Mouse (Mus musculus) embryonic facial prominence, embryonic 14.5 days (tissue): ENCODE results near the gene 4931423N10Rik. TPM values are rescaled to one million over a fixed set of nuclear protein-coding genes. Genes with fewer than 3 reads are reported as not detected.
"Not testable (repeated sequence)": the region's sequence is repeated elsewhere in the genome, so short reads cannot be mapped to it uniquely, and the experiment has no call there.

ENCODE experiments used
- ATAC-seq: fragments of 200-750 bp; cut with Nextera tagmentation; 2 replicates; pipeline ENCODE4 v1.8.0; 2017; ENCODE audit warnings: low read depth, moderate number of reproducible peaks, moderate TSS enrichment
- DNase-seq: peaks from one replicate; pipeline ENCODE4 v3.0.0-alpha.2; 2015; ENCODE audit warnings: low spot score
- H3K27ac ChIP-seq: fragments of 300-500 bp; sonication (generic); replicated peaks from 2 replicates; pipeline ENCODE4 v1.5.1; 2014; ENCODE audit warnings: low read depth, mild to moderate bottlenecking, low read length, moderate library complexity
- H3K27me3 ChIP-seq: fragments of 300-500 bp; sonication (generic); replicated peaks from 2 replicates; pipeline ENCODE4 v1.6.1; 2014; ENCODE audit warnings: low read length; ENCODE audit not compliant: control insufficient read depth, insufficient read depth
- H3K36me3 ChIP-seq: fragments of 300-500 bp; sonication (generic); 2 replicates; pipeline ENCODE4 v1.6.1; 2014; ENCODE audit warnings: low read length, mixed read lengths; ENCODE audit not compliant: control insufficient read depth, insufficient read depth
- H3K4me1 ChIP-seq: fragments of 300-500 bp; sonication (generic); 2 replicates; pipeline ENCODE4 v1.6.1; 2014; ENCODE audit warnings: antibody characterized with exemption, low read length; ENCODE audit not compliant: control insufficient read depth, insufficient read depth
- H3K4me2 ChIP-seq: fragments of 300-500 bp; sonication (generic); 2 replicates; pipeline ENCODE4 v1.6.1; 2014; ENCODE audit warnings: low read depth, mild to moderate bottlenecking, low read length, moderate library complexity, mixed read lengths
- H3K4me3 ChIP-seq: fragments of 300-500 bp; sonication (generic); 2 replicates; pipeline ENCODE4 v1.5.1; 2014; ENCODE audit warnings: low read depth, mild to moderate bottlenecking, low read length
- H3K9ac ChIP-seq: fragments of 300-500 bp; sonication (generic); 2 replicates; pipeline ENCODE4 v1.6.1; 2014; ENCODE audit warnings: low read depth, mild to moderate bottlenecking, low read length, moderate library complexity, mixed read lengths
- H3K9me3 ChIP-seq: fragments of 300-500 bp; sonication (generic); 2 replicates; pipeline ENCODE4 v1.6.1; 2016; ENCODE audit warnings: low read length; ENCODE audit not compliant: control insufficient read depth
- WGBS: fragments of 180-500 bp; shearing (Covaris S2); extraction: QIAGEN DNeasy Blood & Tissue Kit; methylation state at CpG from one replicate; pipeline ENCODE4 v1.1.7; 2014; 5-methylcytosine and 5-hydroxymethylcytosine counted together
- polyA plus RNA-seq: library from polyadenylated mRNA; unstranded; fragments of >200 nt; fragmentation: Nextera tagmentation; extraction: Ambion mirVana; gene quantifications from 2 replicates; pipeline ENCODE4 v1.2.1, GENCODE M21; 2014

The 4931423N10Rik gene
- polyA plus RNA-seq, 1 experiment from 2014 or later, result 0.15 TPM

DNA sequence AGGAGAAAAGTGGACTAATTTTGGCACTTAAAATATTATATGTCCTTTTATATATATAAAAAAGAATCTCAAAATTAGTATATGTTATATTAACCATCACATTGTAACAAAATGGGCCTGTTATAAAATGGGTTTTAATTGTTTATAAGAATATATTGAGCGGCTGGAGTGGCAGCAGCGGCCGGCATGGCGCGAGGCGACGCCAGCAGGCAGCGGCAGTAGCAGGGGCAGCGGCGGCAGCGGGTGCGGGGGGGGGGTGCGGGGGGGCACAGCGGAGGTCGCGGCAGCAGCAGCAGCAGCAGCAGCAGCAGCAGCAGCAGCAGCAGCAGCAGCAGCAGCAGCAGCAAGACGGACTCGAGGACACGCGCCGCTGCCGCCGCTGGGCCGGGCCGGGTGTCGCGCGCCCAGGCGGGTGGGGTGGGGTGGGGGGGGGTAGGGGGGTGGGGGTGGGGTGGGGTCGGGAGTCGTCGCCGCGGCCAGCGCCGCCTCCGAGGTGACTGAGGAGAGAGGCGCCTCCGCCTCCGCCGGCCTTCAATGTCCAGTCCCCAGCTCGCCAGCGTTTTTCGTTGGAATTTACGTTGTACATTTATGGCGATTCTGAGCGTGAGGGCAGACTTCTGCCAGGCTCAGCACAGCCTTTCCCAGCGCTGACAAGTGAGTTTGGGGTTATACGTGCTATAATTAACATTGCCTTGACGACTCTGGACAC, 26.9 kb downstream of the 4931423N10Rik start:
- Histone ChIP-seq H3K36me3 (no peaks in the 10 kb centered on the region), H3K9me3 (no peaks in the 10 kb centered on the region), H3K4me1 (no peaks in the 10 kb centered on the region), H3K4me2 (peak overlapping the region; percentile 75), H3K27ac (no peak overlapping the region), H3K9ac (peak overlapping the region; percentile 58), H3K27me3 (peaks cover 18% of the 10 kb centered on the region), H3K4me3 (peak overlapping the region; percentile 44)
- ATAC-seq (peak; percentile 30; the same call in 1 of the 2 replicates), DNase-seq (peak; percentile 25)
- WGBS, result under 1% methylated on average over 36 of the region's 50 CpGs

DNA sequence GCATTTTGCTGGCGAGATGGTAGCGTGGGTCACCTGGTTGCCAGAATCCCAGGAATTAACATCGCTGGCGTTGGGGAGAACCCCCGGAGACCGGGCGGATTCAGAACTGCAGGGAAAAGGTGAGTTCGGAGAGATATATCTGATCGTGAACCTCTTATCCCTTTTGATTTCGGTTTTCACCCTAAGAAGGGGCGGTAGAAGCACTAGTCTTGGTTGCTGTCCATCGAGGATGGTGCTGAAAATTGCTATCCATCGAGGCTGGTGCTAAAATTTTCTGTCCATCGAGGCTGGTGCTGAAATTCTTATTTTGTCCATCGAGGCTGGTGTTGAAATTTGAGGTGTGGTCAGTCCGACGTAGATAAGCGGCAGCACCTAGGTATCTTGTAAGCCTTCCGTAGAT, 83.7 kb downstream of the 4931423N10Rik start:
- not testable (repeated sequence) for H3K36me3 ChIP-seq, H3K27ac ChIP-seq, H3K9ac ChIP-seq, H3K9me3 ChIP-seq, H3K4me1 ChIP-seq, H3K4me2 ChIP-seq, H3K4me3 ChIP-seq, ATAC-seq, H3K27me3 ChIP-seq
- DNase-seq, result peak; percentile 16
- WGBS, result 46% methylated on average over 19 of the region's 19 CpGs

DNA sequence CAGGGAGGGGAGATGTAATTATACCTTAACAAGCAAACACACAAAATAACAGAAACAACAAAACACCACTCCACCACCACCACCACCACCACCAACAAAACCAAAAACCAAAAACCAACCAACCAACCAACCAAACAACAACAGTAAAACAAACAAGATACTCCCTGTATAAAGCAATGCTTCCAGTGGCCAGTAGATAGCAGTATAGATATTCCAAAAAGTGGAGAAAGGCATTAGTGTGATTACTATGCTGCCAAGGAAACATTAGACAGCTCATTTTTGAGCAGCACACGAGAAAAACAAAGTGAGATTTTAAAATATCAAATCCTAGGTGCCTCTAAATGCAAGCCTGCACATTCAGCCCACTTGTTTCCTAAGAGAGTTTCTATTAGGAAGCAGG, 107.6 kb downstream of the 4931423N10Rik start:
- Histone ChIP-seq H3K36me3 (no peaks in the 10 kb centered on the region), H3K4me1 (no peaks in the 10 kb centered on the region), H3K4me2 (no peak overlapping the region), H3K27ac (no peak overlapping the region), H3K27me3 (no peaks in the 10 kb centered on the region; the same call in 1 of the 2 replicates), H3K9me3 (no peaks in the 10 kb centered on the region), H3K4me3 (no peak overlapping the region), H3K9ac (no peak overlapping the region)
- no peak for ATAC-seq
- 8% methylated on average over 1 of the region's 1 CpGs for WGBS
- no peak for DNase-seq

Other genes with a start within 250 kb of the 4931423N10Rik start
- gene Abi1, start 167.2 kb upstream of the 4931423N10Rik start, polyA plus RNA-seq, result 49.9 and 50.8 TPM in 2 replicates
- gene Acbd5, start 139.3 kb upstream of the 4931423N10Rik start, polyA plus RNA-seq, result 27.1 and 28.8 TPM in 2 replicates
- 8.5 and 9.4 TPM in 2 replicates for gene Mastl, start 51.5 kb upstream of the 4931423N10Rik start, polyA plus RNA-seq
- gene Yme1l1, start 51.1 kb upstream of the 4931423N10Rik start, polyA plus RNA-seq, result 76.5 and 78.6 TPM in 2 replicates
- gene Nxph2, start 113.8 kb downstream of the 4931423N10Rik start, polyA plus RNA-seq, result 0.08 and 0.16 TPM in 2 replicates